Mouse (Mus musculus) stomach, embryonic 15.5 days (tissue): ENCODE data around the gene Kif4. TPM values are rescaled to one million over a fixed set of nuclear protein-coding genes. Genes with fewer than 3 reads are reported as not detected.

ENCODE experiments used
- polyA plus RNA-seq: library from polyadenylated mRNA; unstranded; fragments of >200 nt; fragmentation: Nextera tagmentation; extraction: Ambion mirVana; gene quantifications from 2 replicates; pipeline ENCODE4 v1.2.1, GENCODE M21; 2015

The Kif4 gene
- polyA plus RNA-seq, 1 experiment from 2014 or later: 22.5 TPM

Other genes starting within 250 kb of the Kif4 start
- gene Otud6a, start 196.7 kb upstream of the Kif4 start, polyA plus RNA-seq: not detected in 2 replicates
- 0.58 and 0.71 TPM in 2 replicates for gene Awat2, start 183.0 kb upstream of the Kif4 start, polyA plus RNA-seq
- gene Igbp1, start 131.4 kb upstream of the Kif4 start, polyA plus RNA-seq: 33.5 and 37.2 TPM in 2 replicates
- not detected in 2 replicates for gene Dgat2l6, start 100.9 kb upstream of the Kif4 start, polyA plus RNA-seq
- not detected in 2 replicates for gene Awat1, start 53.5 kb upstream of the Kif4 start, polyA plus RNA-seq
- 0.09 TPM in 1 of 2 replicates, not detected in the other for gene P2ry4, start 30.9 kb upstream of the Kif4 start, polyA plus RNA-seq
- not detected in 2 replicates for gene Arr3, start 20.2 kb upstream of the Kif4 start, polyA plus RNA-seq
- 86.0 and 93.9 TPM in 2 replicates for gene Pdzd11, start 831 bp downstream of the Kif4 start, polyA plus RNA-seq
- 7.0 and 7.8 TPM in 2 replicates for gene Gdpd2, start 104.1 kb downstream of the Kif4 start, polyA plus RNA-seq
- 3.0 and 3.8 TPM in 2 replicates for gene Dlg3, start 142.0 kb downstream of the Kif4 start, polyA plus RNA-seq